Mouse (Mus musculus): ENCODE data around the gene Kif24.

The Kif24 gene

DNA sequence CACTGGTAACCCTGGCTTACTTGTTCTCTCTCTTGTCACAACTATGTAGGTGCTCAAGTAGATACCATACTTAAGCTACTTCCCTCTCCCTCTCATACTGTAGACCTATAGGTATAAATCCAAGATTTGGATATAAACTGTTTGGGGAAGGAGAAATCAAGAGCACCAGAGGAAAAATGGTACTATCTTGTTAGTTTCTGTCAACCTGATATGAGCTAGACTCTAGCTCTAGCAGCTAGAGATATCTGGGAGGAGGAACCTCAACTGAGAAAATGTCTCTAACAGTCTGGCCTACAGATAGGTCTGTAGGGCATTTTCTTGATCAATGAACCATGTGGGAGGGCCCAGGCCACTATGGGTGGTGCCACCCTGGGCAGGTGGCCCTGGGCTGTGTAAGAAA, 63.5 kb downstream of the Kif24 start:
- no peak for DNase-seq (ENCODE audit: low read depth, low spot score)

DNA sequence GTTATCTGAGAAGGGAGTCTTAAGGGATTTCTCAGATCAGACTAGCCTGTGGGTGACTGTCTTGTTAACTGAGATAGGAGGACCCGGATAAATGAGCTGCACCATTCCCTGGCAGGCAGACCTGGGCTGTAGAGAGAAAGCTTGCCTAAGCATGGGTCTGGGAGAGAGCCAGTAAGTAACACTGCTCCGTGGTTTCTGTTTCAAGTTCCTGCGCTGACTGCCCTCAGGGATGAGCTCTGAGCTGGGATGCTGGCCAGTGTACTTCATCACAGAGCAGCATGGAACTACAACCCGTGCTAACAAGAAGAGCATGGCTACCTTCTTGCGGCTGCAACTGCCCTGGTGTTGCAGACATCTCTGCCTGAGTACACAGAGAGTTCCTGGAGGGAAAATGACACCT, 64.8 kb downstream of the Kif24 start:
- DNase-seq (ENCODE audit: low read depth, low spot score), result no peak

DNA sequence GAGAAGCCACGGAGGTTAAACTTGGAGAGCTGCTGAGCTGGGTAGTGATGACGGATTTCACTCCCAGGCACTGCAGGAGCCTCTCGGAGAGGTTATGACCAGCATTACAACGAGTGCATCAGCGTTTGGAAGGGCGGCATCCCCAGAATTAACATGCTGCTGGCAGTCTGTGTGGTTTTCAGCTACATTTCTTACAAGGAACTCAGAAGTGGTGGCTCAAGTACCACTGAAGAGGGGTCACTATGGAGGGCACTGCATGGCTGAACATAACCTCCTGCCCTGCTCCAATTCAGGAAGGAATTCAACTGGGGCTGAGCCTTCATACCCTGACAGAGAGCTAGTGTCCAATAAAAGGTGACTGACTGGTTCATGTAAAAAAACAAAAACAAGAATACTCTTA, 66.3 kb downstream of the Kif24 start:
- DNase-seq (ENCODE audit: low read depth, low spot score), result no peak

DNA sequence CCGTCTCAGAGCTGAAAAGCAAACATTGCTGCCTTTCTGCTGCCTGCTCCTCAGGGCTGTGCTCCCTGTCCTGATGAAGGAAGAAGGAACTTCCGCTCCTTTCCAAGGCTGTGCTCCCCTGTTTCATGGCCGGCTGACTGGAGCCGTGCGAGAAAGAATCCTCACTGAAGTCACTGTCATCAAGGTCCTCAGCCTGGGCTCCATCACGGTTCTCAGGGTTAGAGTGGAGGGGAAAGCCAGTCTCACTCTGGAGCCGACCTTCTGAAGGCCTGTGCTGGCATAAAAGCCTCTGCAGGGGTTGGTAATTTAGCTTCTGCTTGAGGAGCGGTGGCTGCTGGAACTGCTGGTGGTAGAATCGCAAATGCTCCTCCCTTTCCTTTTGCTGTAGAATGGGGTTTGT, 70.0 kb downstream of the Kif24 start:
- DNase-seq (ENCODE audit: low read depth, low spot score), result no peak

DNA sequence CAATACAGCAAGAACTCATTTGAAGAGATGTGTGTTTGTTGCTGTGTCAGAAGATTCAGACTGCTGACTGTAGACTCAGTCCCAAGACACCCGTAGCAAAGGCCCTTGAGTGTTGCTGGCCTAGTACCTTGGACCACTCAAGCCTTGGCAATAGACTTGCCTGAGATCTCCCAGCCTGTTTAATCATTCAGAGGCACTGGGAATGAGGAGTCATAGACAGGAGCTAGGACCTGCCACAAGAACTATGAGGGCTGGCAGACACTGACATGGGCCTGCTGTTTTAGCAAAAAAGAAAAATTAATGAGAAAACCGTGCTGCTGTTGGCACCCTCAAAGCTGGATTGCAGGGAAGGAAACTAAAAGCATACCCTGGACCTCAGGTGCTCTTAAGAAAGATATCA, 73.7 kb downstream of the Kif24 start:
- DNase-seq (ENCODE audit: low read depth, low spot score), result no peak

DNA sequence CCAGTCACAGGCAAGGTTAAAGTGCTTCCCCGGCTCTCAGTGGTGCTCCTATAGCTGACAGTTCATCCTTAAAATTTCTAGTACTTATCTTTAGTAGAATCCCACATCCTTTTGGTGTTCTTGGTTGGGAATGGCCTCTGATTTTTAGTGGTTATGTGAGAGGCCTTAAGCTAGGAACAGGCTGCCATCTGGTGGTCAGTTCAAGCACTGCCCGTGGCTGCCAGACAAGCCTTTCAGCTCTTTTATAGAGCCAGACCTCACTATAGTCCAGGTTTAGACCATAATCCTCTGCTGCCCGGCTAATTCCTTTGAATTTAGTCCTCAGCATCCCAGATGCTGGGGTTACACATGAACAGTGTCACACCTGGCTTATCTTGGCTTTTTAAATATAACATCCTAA, 74.6 kb downstream of the Kif24 start:
- peak; percentile 67 for DNase-seq (ENCODE audit: low read depth, low spot score)

DNA sequence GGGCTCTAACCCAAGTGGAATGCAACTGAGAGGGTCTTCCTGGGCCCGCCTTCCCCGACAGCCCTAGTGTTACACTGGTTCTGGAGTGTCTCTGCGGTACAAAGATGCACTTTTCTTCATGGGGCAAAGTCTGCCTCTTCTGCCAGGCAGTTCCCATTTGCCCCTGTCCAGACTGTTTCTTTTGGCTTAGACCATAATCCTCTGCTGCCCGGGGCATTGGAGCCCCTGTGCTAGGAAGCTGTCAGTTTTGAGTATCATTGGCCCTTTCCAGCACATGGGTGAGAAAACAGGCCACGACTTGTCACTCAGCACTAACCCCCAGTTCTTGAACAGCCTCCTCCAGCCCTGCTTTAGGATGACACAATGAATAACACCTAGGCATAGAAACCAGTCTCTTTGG, 75.4 kb downstream of the Kif24 start:
- DNase-seq (ENCODE audit: low read depth, low spot score), result no peak

DNA sequence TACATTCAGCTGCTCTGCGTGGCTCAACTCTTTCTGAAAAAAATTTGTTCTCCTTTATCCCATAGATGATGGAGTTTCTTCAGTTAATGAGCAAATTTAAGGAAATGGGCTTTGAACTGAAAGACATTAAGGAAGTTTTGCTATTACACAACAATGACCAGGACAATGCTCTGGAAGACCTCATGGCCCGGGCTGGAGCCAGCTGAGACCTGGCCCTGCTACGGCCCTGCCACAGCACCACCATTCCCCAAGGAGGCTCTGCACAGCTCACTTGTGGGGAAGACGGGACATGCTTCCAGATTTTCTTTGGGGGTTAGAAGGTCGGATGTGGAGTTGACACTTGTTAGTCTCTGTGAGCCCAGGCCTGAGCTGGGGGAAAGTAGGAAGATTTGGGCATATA, 76.1 kb downstream of the Kif24 start:
- DNase-seq (ENCODE audit: low read depth, low spot score), result no peak

DNA sequence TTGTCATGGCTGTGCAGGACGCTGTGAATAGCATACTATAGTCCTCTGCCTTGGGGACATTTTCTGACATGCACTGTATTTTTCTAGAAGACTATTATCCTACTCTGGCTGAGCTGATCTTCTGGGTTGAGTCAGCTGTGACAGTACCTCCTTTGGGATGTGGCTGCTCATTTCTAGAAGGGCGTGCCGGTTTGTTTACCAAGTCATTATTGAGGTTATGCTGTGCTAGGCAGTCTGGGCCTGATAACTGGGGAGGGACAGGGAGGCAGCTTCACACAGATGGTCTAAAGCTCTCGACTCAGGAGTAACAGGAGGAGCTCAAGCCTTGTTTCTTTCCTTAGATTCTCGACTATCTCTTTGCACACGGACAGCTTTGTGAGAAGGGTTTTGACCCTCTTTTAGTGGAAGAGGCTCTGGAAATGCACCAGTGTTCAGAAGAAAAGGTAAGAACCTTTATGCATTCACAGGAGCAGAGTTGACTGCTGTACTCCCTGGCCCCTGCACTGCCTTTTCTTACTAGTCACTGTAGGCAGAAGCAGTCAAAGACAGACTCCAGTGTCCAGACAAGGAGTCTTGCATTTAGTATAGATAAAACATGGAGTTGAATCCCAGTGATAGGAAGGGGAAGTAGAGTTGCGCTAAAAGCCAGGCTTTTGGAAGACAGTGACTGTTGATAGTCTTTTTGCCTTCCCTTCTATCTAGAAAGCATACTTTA, 76.8 kb downstream of the Kif24 start:
- DNase-seq (ENCODE audit: low read depth, low spot score), result no peak

DNA sequence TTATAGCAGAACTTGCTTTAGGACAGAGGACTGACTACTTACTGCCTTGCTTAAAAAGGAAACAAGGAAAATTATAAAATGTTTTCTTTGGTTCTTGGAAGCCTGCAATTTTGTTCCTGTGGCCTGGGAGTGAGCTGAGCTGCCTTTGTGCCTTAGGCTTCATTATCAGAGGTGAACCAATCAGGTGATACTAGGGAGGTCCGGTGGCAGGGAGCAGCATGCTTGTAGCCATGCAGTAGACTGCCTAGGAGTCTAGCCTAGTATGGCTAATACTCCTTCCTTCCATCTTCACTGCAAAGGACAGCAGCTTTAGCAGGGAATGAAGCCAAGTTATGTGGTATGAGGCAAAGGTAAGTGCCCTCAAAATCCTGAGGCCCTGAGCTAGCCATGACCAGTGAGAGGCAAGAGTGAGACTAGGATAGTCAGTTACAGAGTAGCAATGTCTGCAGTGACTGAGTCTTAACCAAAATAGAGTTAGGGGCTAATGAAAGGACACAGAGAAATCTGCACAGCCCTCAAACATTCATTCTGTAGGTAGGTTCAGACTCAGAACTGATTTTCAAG, 78.2 kb downstream of the Kif24 start:
- no peak for DNase-seq (ENCODE audit: low read depth, low spot score)

DNA sequence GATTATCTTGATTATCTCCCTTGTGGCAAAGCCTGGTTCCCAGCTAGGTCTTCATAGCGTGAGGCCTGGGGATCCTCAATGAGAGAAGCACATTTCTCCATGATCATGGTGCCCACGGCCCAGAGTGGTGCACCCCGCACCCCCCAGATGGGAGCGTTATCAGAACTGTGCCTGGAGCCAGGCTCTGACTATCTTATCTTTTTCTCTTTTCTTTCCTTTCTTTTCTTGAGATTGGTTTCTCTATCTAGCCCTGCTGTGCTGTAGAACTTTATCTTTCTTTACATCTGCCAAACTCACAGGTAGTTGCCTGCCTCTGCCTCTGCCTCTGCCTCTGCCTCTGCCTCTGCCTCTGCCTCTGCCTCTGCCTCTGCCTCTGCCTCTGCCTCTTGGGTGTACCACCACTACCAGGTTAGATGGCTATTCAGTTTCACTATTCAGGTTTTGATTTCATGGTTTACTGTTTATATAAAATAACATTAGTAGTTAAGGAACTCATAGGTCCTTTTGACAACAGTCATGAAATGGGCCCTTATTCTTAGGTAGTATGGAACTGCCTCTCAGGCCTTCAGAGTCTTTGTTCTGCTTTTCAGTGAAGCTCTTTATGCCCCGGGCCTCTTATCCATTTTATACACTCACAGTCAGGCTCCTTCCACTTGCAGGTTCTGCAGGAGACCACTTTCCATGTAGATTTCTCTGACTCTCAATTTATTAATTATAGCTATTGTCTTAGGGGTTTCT, 83.3 kb downstream of the Kif24 start:
- DNase-seq (ENCODE audit: low read depth, low spot score), result no peak

DNA sequence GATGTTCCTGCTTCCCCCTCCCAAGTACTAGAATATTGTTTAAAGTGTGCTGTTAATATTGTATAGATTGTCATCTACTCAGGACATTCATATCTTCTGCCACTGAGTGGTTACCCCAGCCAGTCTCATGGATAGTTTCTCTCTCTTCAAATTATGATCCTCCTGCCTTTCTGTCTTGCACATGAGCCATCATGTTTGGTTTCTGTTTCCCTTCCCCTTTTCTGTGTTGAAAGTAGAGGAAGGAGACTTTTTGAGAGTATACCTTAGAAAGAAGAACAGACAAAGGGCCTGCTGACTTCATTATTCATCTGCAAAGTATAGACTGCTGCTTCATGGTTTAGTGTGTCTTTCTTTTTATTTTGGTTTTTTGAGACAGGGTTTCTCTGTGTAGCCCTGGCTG, 87.1 kb downstream of the Kif24 start:
- DNase-seq (ENCODE audit: low read depth, low spot score), result no peak

DNA sequence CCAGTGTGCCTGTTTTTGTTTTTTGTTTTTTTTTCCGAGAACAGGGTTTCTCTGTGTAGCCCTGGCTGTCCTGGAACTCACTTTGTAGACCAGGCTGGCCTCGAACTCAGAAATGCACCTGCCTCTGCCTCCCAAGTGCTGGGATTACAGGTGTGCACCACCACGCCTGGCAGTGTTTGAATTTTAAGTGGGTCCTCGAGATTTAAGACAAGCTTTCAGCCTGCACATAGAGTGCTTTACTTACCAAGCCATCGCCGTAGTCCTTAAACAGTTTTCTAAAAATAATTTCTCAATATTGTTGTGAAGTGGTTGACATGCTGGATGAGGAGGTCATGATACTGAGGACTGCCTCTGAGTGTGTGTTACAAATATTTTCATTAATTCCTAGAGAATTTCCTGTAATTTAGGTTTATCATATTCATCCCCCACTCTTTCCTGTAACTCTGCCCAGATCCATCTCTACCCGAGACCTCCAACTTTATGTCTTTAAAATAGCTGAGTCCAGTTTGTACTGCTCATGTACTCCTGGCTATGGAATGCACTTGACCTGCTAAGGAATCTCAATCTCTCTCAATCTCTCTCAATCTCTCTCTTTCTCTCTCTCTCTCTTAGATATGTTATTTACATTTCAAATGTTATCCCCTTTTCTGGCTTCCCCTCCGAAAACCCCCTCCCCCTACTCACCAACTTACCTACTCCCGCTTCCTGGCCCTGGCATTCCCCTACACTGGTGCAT, 94.8 kb downstream of the Kif24 start:
- no peak for DNase-seq (ENCODE audit: low read depth, low spot score)

DNA sequence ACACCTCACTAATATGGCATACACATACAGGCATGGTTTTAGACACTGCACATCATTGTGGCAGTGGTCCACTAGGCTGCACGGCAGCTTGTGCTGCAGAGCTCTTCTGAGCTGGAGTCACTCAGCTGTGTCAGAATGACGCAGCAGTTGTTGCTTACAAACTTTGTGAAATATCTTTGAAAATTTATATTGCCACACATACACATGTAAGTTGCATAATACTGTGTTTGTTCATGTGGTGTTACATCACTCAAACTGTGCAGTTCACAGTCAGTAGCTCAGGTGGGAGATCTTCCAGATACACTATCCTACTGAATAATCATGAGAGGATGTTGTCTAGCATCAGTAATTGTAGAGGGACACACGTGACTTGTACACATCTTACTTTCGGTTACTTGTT, 96.5 kb downstream of the Kif24 start:
- no peak for DNase-seq (ENCODE audit: low read depth, low spot score)

DNA sequence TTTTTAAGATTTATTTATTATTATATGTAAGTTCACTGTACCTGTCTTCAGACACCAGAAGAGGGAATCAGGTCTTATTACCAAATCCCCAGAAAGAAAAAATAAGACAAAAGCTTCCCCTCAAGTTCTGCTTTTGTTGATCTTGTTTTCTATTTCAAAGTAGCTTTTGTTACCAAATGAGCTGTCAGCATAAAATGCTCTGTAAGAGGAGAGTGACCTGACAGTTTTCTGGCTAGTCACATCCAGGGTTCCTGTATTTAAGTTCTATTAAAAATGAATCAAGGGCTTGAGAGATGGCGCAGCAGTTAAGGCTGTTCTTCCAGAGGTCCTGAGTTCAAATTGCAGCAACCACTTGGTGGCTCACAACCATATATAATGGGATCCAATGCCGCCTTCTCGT, 103.6 kb downstream of the Kif24 start:
- no peak for DNase-seq (ENCODE audit: low read depth, low spot score)

DNA sequence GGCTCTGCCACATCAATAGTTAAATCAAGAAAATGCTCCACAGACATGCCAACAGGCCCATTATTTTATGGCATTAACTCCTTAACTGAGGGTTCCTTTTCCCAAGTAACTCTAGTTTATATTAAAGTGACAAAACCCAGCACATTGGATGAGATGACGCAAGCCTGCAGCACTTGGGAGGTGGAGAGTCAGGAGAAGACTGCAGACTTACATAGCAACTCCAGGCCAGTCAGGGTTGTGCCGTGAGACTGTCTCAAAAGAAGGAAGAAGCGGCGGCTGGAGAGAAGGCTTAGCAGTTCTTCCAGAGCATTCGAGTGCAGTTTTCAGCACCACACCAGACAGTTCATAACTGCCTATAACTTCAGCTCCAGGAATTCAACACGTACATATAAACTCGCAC, 105.3 kb downstream of the Kif24 start:
- no peak for DNase-seq (ENCODE audit: low read depth, low spot score)

DNA sequence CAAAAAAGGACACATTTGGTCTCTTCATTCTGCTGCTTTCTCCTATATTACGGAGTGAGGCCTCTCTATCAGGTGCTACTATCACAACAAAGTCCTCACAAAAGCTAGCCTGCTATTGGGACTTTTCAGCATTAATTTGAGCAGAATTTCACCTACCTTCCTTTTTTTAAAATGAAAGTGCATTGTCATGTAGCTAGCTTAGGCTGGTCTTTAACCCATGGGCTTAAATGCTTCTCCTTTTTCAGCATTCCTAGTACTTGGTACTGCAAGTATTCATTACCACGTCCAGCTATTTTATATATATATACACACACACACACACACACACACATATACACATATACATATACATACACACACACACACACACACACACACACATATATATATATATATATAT, 106.0 kb downstream of the Kif24 start:
- DNase-seq (ENCODE audit: low read depth, low spot score), result no peak

DNA sequence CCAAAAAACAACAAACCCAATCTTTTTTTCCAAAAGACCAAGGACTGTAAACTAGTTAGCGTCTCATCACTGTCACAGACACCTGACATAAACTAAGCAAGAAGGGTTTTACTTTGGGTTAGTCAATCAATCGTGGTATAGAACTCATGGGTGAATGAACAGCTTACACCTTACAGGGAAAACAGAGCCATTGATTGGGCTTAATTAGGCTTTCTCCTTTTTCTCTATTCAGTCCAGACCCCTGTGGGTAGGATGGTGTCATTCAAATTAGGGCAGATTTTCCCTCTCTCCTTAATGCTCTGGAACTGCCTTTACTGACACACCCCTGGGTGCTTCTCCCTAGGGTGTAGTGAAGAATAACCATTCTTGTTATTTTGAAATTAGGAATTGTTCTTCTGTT, 107.5 kb downstream of the Kif24 start:
- no peak for DNase-seq (ENCODE audit: low read depth, low spot score)

DNA sequence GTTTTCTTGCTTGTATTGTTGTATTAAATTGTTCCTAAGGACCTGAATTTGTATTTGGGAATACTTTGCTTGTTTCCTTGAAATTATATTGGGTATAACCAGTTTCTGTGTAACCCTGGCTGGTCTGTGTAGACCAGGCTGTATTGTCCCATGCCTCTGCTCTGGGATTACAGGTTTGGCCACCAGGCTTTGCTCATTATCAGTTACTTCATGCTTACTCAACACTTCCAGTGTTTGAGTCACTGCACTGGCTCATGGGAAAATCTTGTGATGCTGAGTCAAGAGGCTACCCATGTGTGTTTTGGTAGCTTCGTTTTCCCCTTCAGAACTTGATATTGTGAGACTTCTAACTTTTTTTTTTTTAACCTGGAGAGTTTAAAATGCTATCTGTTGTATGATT, 111.4 kb downstream of the Kif24 start:
- DNase-seq (ENCODE audit: low read depth, low spot score), result peak; percentile 18

DNA sequence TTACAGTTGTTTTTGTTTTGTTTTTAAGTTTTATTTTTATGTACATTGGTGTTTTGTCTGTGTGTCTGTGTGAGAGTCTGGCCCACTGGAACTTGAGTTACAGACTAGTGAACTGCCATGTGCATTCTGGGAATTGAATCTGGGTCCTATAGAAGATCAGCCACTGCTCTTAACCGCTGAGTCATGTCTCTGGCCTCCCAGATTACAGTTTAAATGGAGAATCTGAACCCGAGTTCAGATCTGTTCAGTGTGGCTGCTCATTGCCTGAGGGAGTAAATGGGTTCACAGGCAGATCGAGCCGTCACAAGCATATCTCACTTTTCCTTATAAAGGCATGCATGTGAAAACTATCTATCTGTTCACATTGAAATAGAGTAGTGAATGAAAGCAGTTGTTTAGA, 111.9 kb downstream of the Kif24 start:
- DNase-seq (ENCODE audit: low read depth, low spot score), result no peak

DNA sequence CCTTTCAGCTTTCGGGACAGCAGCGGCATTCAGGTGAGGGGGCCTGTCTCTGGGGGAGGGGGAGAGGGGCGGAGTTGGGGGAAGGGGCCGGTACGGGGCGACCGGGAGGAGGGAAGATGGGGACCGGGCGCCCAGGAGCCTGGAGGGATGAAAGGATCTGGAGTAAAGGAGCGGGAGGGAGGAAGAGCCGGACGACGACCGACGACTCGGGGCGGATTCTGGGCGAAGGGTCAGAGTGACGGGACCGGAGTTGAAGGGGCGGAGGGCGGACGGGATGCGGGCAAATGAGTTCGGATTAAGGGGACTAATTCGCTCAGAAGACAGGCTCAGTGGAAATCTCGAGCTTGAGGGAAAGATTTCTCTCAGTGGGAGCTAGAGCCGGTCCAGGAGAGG, 115.5 kb downstream of the Kif24 start:
- no peak for DNase-seq (ENCODE audit: low read depth, low spot score)

DNA sequence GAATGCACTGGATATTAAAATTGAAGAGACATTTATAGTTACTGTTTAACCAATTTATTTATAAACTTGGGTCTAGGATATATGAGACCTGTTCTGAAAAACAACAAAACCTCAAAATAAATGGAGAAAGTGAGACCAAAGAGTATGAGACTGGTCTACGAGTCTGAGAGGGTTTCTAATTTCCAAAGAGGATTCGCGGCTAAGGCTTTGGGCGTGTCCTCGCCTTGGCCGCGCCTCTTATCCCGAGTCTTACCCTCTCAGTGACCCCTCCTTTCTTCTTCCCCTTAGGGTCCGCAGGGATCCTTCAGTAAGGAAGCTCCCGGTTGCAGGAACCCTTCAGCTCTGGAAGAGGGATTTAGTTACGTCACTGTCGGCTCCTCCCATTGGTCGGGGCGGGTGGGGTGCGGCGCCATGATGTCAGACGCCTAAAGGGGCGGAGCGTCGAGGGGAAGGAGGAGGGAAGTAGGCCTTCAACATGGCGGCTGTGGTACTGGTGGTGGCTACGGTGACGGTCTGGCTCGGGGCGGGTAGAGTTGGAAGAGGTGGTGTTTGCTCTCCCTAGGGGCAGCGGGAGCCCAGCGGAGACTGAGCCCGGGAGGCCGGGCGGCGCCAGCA, 116.0 kb downstream of the Kif24 start, which contains the start of gene Ubap1:
Gene Ubap1 (plus strand): TSS at position 413 of the 615 bp plus-strand sequence.
- peak; percentile 94 for DNase-seq (ENCODE audit: low read depth, low spot score)
